Mouse (Mus musculus) heart, postnatal 0 days (tissue): Measurements from ENCODE around the gene Klf15. TPM values are rescaled to one million over a fixed set of nuclear protein-coding genes. Genes with fewer than 3 reads are reported as not detected.

Source experiments
- ATAC-seq: fragments of 200-750 bp; cut with Nextera tagmentation; 2 replicates; pipeline ENCODE4 v1.8.0; 2017; ENCODE audit warnings: low read depth, moderate number of reproducible peaks, moderate library complexity; ENCODE audit not compliant: insufficient read depth
- DNase-seq: peaks from one replicate; pipeline ENCODE4 v3.0.0-alpha.2; 2016; ENCODE audit warnings: low spot score
- H3K27ac ChIP-seq: fragments of 300-500 bp; sonication (generic); 2 replicates; pipeline ENCODE4 v1.5.1; 2014; ENCODE audit warnings: low read depth, mild to moderate bottlenecking
- H3K27me3 ChIP-seq: fragments of 300-500 bp; sonication (generic); 2 replicates; pipeline ENCODE4 v1.6.1; 2014; ENCODE audit warnings: low read length, mixed read lengths; ENCODE audit not compliant: control insufficient read depth, insufficient read depth
- H3K36me3 ChIP-seq: fragments of 300-500 bp; sonication (generic); replicated peaks from 2 replicates; pipeline ENCODE4 v1.6.1; 2014; ENCODE audit warnings: low read length, mixed read lengths; ENCODE audit not compliant: control insufficient read depth, insufficient read depth
- H3K4me1 ChIP-seq: fragments of 300-500 bp; sonication (generic); 2 replicates; pipeline ENCODE4 v1.6.1; 2014; ENCODE audit warnings: antibody characterized with exemption; ENCODE audit not compliant: control insufficient read depth, insufficient read depth
- H3K4me2 ChIP-seq: fragments of 300-500 bp; sonication (generic); 2 replicates; pipeline ENCODE4 v1.6.1; 2014; ENCODE audit warnings: low read depth, mild to moderate bottlenecking, low read length, moderate library complexity
- H3K4me3 ChIP-seq: fragments of 300-500 bp; sonication (generic); 2 replicates; pipeline ENCODE4 v1.5.1; 2014; ENCODE audit warnings: low read depth, low read length
- H3K9ac ChIP-seq: fragments of 300-500 bp; sonication (generic); replicated peaks from 2 replicates; pipeline ENCODE4 v1.6.1; 2014; ENCODE audit warnings: low read depth, low read length, mixed read lengths
- H3K9me3 ChIP-seq: fragments of 300-500 bp; sonication (generic); replicated peaks from 2 replicates; pipeline ENCODE4 v1.6.1; 2016; ENCODE audit warnings: low read length; ENCODE audit not compliant: control insufficient read depth
- CTCF ChIP-seq: IDR thresholded peaks from 2 replicates; pipeline ENCODE4 v1.5.1; 2016; ENCODE audit warnings: antibody characterized with exemption, control low read depth, low read depth
- EP300 ChIP-seq: IDR thresholded peaks from 2 replicates; pipeline ENCODE4 v1.6.1; 2016; ENCODE audit warnings: antibody characterized with exemption, low read depth
- WGBS: fragments of 180-500 bp; shearing (Covaris S2); extraction: QIAGEN DNeasy Blood & Tissue Kit; methylation state at CpG from one replicate; pipeline ENCODE4 v1.1.7; 2014; 5-methylcytosine and 5-hydroxymethylcytosine counted together
- polyA plus RNA-seq: library from polyadenylated mRNA; unstranded; fragments of >200 nt; fragmentation: Nextera tagmentation; extraction: Ambion mirVana; gene quantifications from 2 replicates; pipeline ENCODE4 v1.2.1, GENCODE M21; 2015
- total RNA-seq: library from RNA; depleted of rRNA; stranded (reverse); fragments of >200 nt; gene quantifications from 2 replicates; pipeline ENCODE4 v1.2.3, GENCODE M21; 2014; ENCODE audit warnings: low replicate concordance; rRNA removed

Gene Klf15
- total RNA-seq (56.9 and 74.5 TPM in 2 replicates), polyA plus RNA-seq (15.6 and 23.4 TPM in 2 replicates)

DNA sequence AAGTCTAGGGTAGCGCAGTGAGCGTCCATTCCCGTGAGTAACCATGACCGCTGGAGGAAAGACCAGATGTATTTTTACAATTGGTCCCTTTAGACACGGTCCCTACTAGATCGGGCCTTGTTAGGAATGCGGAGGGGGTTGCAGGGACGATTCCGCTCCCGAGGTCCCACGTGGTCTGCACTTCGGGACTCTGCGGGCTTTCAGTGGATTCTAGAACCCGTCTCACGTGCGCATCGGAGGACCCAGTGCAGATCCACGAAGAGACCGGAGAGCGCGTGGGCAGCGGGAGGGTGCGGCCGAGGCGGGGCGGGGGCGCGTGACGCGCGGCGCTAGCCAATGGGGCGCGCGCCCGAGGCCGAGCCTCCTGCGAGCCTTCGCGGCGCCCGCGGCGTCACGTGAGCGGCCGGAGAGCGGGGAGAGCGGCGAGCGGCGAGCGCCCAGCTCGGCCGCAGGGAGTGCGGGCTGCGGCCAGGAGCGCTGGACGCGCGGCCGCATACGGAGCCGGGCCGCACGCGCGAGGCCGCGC, at the start of gene Klf15:
Gene Klf15 (plus strand): TSS at position 396 of the 526 bp plus-strand sequence.
- H3K4me2 ChIP-seq: peak within 1 kb of the TSS; percentile 96
- ATAC-seq: peak; percentile 60

DNA sequence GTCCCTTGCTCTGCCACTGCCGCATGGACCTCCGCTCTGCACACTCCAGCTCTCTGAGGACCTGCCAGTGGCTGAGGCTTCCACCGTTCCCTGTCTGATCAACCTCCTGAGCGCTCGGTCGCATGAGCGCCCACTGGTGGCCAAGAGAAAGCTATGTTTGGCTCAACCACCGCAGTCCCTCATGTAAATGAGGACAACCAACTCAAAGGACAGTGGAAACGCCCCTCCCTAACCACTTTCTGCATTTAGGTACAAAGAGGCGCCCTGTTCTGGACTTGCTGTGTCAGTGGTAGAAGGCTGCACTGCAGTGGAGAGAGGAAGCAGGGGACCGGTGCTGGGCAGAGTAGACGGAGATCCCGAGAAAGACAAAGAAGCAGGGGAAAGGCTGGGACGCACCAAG, 39.8 kb upstream of the Klf15 start:
- DNase-seq (peak; percentile 89), ATAC-seq (peak; percentile 85)
- no peak for TF ChIP-seq EP300
- peak; percentile 94 for TF ChIP-seq CTCF
- H3K27me3 ChIP-seq: peaks cover 20% of the 10 kb centered on the region
- no peaks in the 10 kb centered on the region for H3K36me3 ChIP-seq
- H3K9ac ChIP-seq: no peak overlapping the region
- H3K4me1 ChIP-seq: no peaks in the 10 kb centered on the region
- WGBS: 8% methylated on average over 14 of the region's 14 CpGs
- peak overlapping the region; percentile 23; the same call in 1 of the 2 replicates for H3K4me3 ChIP-seq
- H3K4me2 ChIP-seq: peak overlapping the region; percentile 57
- H3K9me3 ChIP-seq: no peaks in the 10 kb centered on the region
- H3K27ac ChIP-seq: no peak overlapping the region

More for the DNA sequence above, at the start of gene Klf15:
- DNase-seq: peak; percentile 74
- Histone ChIP-seq H3K9me3 (no peaks in the 10 kb centered on the region), H3K27me3 (peaks cover 14% of the 10 kb centered on the region), H3K27ac (peak within 1 kb of the TSS; percentile 97), H3K9ac (peak within 1 kb of the TSS; percentile 96), H3K4me3 (peak within 1 kb of the TSS; percentile 83), H3K4me1 (peaks cover 37% of the 10 kb centered on the region), H3K36me3 (peaks cover 11% of the 10 kb centered on the region)
- WGBS: under 1% methylated on average over 62 of the region's 70 CpGs
- TF ChIP-seq CTCF (no peak), EP300 (no peak; the same call in 1 of the 2 replicates)

DNA sequence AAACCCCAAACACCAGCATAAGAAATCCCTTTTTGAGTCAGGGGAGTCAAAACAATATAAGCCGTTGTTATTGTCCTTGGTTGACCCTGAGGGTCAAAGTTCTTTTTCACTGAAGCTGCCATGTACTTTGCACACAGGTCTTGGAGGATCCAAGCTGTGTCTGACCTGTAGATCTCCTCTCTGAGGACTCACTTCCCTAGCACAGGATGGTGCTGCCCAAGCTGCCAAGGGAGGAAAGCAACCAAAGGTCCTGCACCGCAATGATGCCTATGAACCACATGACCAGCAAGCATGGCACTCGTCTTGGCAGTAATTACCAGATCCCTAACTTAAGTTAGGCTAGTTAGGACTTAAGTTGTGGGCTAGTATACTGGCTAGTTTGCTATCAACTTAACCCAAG, 37.0 kb upstream of the Klf15 start:
- no peaks in the 10 kb centered on the region for H3K9me3 ChIP-seq
- 80% methylated on average over 3 of the region's 3 CpGs for WGBS
- H3K4me2 ChIP-seq: no peak overlapping the region
- no peak overlapping the region for H3K9ac ChIP-seq
- no peaks in the 10 kb centered on the region for H3K36me3 ChIP-seq
- H3K4me1 ChIP-seq: no peaks in the 10 kb centered on the region
- no peak overlapping the region for H3K27ac ChIP-seq
- peaks cover 27% of the 10 kb centered on the region for H3K27me3 ChIP-seq
- no peak overlapping the region for H3K4me3 ChIP-seq
- DNase-seq (no peak), ATAC-seq (no peak)
- TF ChIP-seq EP300 (no peak), CTCF (no peak)

DNA sequence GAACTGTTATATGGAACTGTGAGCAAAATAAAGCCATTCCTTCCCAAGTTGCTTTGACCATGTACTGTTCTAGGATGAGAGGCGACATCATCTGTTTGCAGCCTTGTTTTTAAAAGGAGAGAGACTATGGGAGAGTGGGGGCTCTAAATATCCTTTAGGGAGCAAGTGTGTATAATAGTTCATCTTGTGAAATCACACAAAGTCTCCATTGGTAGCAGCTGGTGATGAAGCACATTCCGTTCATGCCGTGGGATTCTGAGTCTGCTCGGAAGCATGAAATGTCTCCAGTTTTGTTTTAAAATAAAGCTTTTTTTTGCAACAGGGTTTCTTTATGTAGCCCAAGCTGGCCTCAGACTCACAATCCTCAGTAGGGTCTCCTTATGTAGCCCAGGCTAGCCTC, 36.4 kb upstream of the Klf15 start:
- no peaks in the 10 kb centered on the region for H3K9me3 ChIP-seq
- ATAC-seq (no peak), DNase-seq (no peak)
- H3K36me3 ChIP-seq: no peaks in the 10 kb centered on the region
- H3K4me1 ChIP-seq: no peaks in the 10 kb centered on the region
- TF ChIP-seq EP300: no peak
- no peak for TF ChIP-seq CTCF
- no peak overlapping the region for H3K9ac ChIP-seq
- no peak overlapping the region for H3K4me2 ChIP-seq
- peaks cover 27% of the 10 kb centered on the region for H3K27me3 ChIP-seq
- no peak overlapping the region for H3K27ac ChIP-seq
- WGBS: 78% methylated on average over 4 of the region's 4 CpGs
- H3K4me3 ChIP-seq: no peak overlapping the region

DNA sequence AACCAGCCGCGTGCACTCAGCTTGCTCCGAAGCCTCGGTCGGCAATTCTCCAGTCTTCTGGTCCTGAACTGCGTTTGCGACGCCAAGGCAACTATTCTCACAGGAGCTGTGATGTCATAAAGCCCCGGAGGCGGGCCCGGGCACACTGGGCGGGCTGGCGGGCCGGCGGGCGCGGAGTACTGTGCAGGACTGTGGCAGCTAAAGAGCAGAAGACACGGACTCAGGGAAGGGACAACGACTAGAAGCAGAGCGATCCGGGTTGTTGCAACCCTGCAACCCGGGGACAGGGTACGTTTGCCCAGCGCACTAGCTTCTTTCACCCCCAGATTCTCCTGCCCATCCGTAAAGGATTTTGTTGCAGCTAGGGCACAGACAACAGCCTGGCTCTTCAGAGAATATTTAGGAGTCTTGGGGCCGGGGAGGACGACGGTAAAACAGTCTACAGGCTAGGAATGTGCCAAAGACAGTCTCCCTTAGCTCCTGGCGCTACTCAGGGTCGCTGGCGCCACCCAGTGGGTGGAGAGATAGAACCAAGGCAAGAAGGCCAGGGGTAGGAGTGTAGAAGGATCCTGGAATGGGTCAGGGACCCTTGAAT, 33.9 kb upstream of the Klf15 start, which contains the start of gene Cfap100:
Gene Cfap100 (minus strand): TSS at position 418 of the 595 bp plus-strand sequence.
- no peaks in the 10 kb centered on the region for H3K9me3 ChIP-seq
- H3K9ac ChIP-seq: peak within 1 kb of the TSS; percentile 40; the same call in 1 of the 2 replicates
- no peaks in the 10 kb centered on the region for H3K36me3 ChIP-seq
- under 1% methylated on average over 31 of the region's 31 CpGs for WGBS
- peaks cover 22% of the 10 kb centered on the region for H3K27me3 ChIP-seq
- ATAC-seq (peak; percentile 75), DNase-seq (peak; percentile 33)
- H3K4me1 ChIP-seq: no peaks in the 10 kb centered on the region
- peak within 1 kb of the TSS; percentile 44 for H3K4me3 ChIP-seq
- no peak within 1 kb of the TSS for H3K27ac ChIP-seq
- peak within 1 kb of the TSS; percentile 81 for H3K4me2 ChIP-seq
- peak; percentile 69 for TF ChIP-seq CTCF
- TF ChIP-seq EP300: no peak
